Mouse (Mus musculus): Measurements from ENCODE around the gene Tinf2. TPM values are rescaled to one million over a fixed set of nuclear protein-coding genes. Genes with fewer than 3 reads are reported as not detected.

Gene Tinf2
- polyA plus RNA-seq (2015; fragmentation: Nextera tagmentation; extraction: Ambion mirVana) = 25.6 TPM in 2 replicates

GRCm38 (mm10) chr14:55681160-55682117, at the start of gene Tinf2:
TSS of gene Tinf2 (minus strand) at chr14:55681820.
- ATAC-seq (replicated peaks) = peak; percentile 99
- WGBS = under 1% methylated on average over 66 of the region's 66 CpGs
- Histone ChIP-seq H3K27me3 (replicated peaks) (no peaks in the 10 kb centered on the region), H3K27ac (peak within 1 kb of the TSS; percentile 75), H3K4me3 (peak within 1 kb of the TSS; percentile 85), H3K4me2 (peak within 1 kb of the TSS; percentile 98), H3K9ac (peak within 1 kb of the TSS; percentile 66), H3K36me3 (replicated peaks) (peaks cover 9% of the 10 kb centered on the region; the same call in 1 of the 2 replicates), H3K9me3 (no peaks in the 10 kb centered on the region), H3K4me1 (peaks cover 15% of the 10 kb centered on the region)

- ATAC-seq (replicated peaks) = no peak
- Histone ChIP-seq H3K4me2 (no peak overlapping the region), H3K4me3 (no peak overlapping the region), H3K27ac (0 out of 2 replicates have a peak overlapping the region, but pooled peaks have one; percentile 28), H3K36me3 (replicated peaks) (no peaks in the 10 kb centered on the region), H3K9ac (no peak overlapping the region), H3K27me3 (replicated peaks) (no peaks in the 10 kb centered on the region), H3K4me1 (no peaks in the 10 kb centered on the region), H3K9me3 (no peaks in the 10 kb centered on the region)
- 77% methylated on average over 7 of the region's 7 CpGs for WGBS
Observed at GRCm38 (mm10) chr14:55730531-55731032, 49.0 kb upstream of the Tinf2 start.

- Histone ChIP-seq H3K4me1 (no peaks in the 10 kb centered on the region), H3K27ac (0 out of 2 replicates have a peak overlapping the region, but pooled peaks have one; percentile 28), H3K9me3 (no peaks in the 10 kb centered on the region), H3K9ac (no peak overlapping the region), H3K4me3 (no peak overlapping the region), H3K4me2 (no peak overlapping the region), H3K36me3 (replicated peaks) (no peaks in the 10 kb centered on the region), H3K27me3 (replicated peaks) (no peaks in the 10 kb centered on the region)
- no peak for ATAC-seq (replicated peaks)
- 74% methylated on average over 7 of the region's 7 CpGs for WGBS
Observed at GRCm38 (mm10) chr14:55730116-55730515, 48.5 kb upstream of the Tinf2 start.

- Histone ChIP-seq H3K36me3 (replicated peaks) (no peaks in the 10 kb centered on the region), H3K4me1 (no peaks in the 10 kb centered on the region), H3K4me3 (no peak overlapping the region), H3K9ac (no peak overlapping the region), H3K4me2 (no peak overlapping the region), H3K27me3 (replicated peaks) (no peaks in the 10 kb centered on the region), H3K9me3 (no peaks in the 10 kb centered on the region), H3K27ac (no peak overlapping the region)
- 74% methylated on average over 8 of the region's 8 CpGs for WGBS
- no peak for ATAC-seq (replicated peaks)
Observed at GRCm38 (mm10) chr14:55727889-55728685, 46.5 kb upstream of the Tinf2 start.

DNA sequence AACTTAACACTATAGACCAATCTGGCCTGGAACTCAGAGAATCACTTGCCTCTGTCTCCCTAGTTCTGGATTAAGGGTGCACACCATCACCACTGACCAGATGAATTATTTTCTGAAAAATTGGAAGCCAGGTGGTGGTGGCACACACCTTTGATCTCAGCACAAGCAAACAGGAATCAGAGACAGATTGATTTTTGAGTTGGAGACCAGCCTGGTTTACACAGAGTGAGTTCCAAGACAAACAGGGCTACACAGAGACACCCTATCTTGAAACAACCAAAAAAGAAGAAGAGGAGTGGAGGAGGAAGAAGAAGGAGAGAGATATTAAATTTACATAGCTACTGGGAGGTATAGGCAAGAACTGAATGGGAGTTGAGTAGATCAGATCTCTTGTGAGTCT, 44.6 kb upstream of the Tinf2 start:
- Histone ChIP-seq H3K27ac (no peak overlapping the region), H3K9ac (no peak overlapping the region), H3K4me2 (no peak overlapping the region), H3K36me3 (replicated peaks) (no peaks in the 10 kb centered on the region), H3K27me3 (replicated peaks) (no peaks in the 10 kb centered on the region), H3K9me3 (no peaks in the 10 kb centered on the region), H3K4me1 (peaks cover 6% of the 10 kb centered on the region), H3K4me3 (no peak overlapping the region)
- ATAC-seq (replicated peaks) = no peak

DNA sequence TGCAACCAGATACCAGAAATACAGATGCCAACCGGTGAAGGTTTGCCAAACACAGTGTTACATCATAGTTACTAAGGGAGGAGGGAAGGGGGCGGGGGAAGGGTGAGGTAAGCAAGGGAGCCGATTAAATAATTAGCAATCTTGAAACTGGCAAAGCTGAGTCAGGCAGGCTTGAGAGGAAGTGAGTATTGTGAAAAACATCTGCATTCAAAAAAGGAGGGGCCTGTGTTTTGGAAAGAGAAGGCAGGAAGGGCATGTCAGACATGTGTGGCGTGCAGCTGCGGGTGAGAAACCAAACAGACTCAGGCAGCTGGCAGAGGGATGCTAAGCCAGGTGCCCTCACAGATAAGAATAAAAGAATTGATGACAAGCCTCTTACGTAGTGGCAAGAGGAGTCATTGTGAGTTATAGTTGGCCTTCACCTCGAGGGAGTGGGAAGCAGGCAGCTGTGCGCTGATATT, 42.8 kb upstream of the Tinf2 start:
- no peaks in the 10 kb centered on the region for H3K36me3 ChIP-seq (replicated peaks)
- H3K9me3 ChIP-seq = no peaks in the 10 kb centered on the region
- ATAC-seq (replicated peaks) = no peak
- H3K9ac ChIP-seq = no peak overlapping the region
- no peaks in the 10 kb centered on the region for H3K27me3 ChIP-seq (replicated peaks)
- no peak overlapping the region for H3K4me3 ChIP-seq
- H3K4me1 ChIP-seq = peaks cover 13% of the 10 kb centered on the region
- no peak overlapping the region for H3K4me2 ChIP-seq
- 74% methylated on average over 8 of the region's 8 CpGs for WGBS
- H3K27ac ChIP-seq = no peak overlapping the region

- Histone ChIP-seq H3K9me3 (no peaks in the 10 kb centered on the region), H3K4me3 (no peak overlapping the region)
- no peak for ATAC-seq (replicated peaks)
Observed at GRCm38 (mm10) chr14:55723433-55723832, 41.8 kb upstream of the Tinf2 start.

GRCm38 (mm10) chr14:55722438-55722945, 40.9 kb upstream of the Tinf2 start:
- Histone ChIP-seq H3K36me3 (replicated peaks) (no peaks in the 10 kb centered on the region; the same call in 1 of the 2 replicates), H3K27me3 (replicated peaks) (no peaks in the 10 kb centered on the region), H3K27ac (0 out of 2 replicates have a peak overlapping the region, but pooled peaks have one; percentile 89), H3K4me3 (peak overlapping the region; percentile 82), H3K9me3 (no peaks in the 10 kb centered on the region), H3K4me1 (peaks cover 13% of the 10 kb centered on the region), H3K9ac (peak overlapping the region; percentile 81), H3K4me2 (peak overlapping the region; percentile 52)
- WGBS = 51% methylated on average over 8 of the region's 8 CpGs
- ATAC-seq (replicated peaks) = peak; percentile 10

More at GRCm38 (mm10) chr14:55723433-55723832, 41.8 kb upstream of the Tinf2 start:
- Histone ChIP-seq H3K4me2 (no peak overlapping the region), H3K36me3 (replicated peaks) (no peaks in the 10 kb centered on the region), H3K27ac (no peak overlapping the region), H3K9ac (no peak overlapping the region), H3K27me3 (replicated peaks) (no peaks in the 10 kb centered on the region), H3K4me1 (peaks cover 13% of the 10 kb centered on the region)
- WGBS = 95% methylated on average over 7 of the region's 7 CpGs

- H3K4me1 ChIP-seq = peaks cover 13% of the 10 kb centered on the region
- H3K9ac ChIP-seq = peak within 1 kb of the TSS; percentile 81
- ATAC-seq (replicated peaks) = peak; percentile 98
- peak within 1 kb of the TSS; percentile 82 for H3K4me3 ChIP-seq
- peak within 1 kb of the TSS; percentile 52 for H3K4me2 ChIP-seq
- peak within 1 kb of the TSS; percentile 89 for H3K27ac ChIP-seq
- H3K27me3 ChIP-seq (replicated peaks) = no peaks in the 10 kb centered on the region
- H3K9me3 ChIP-seq = no peaks in the 10 kb centered on the region
- H3K36me3 ChIP-seq (replicated peaks) = no peaks in the 10 kb centered on the region; the same call in 1 of the 2 replicates
- under 1% methylated on average over 31 of the region's 50 CpGs for WGBS
Observed at GRCm38 (mm10) chr14:55721700-55722437, 40.2 kb upstream of the Tinf2 start, which contains the start of gene Rabggta. TSS of gene Rabggta (minus strand) at chr14:55722263.

DNA sequence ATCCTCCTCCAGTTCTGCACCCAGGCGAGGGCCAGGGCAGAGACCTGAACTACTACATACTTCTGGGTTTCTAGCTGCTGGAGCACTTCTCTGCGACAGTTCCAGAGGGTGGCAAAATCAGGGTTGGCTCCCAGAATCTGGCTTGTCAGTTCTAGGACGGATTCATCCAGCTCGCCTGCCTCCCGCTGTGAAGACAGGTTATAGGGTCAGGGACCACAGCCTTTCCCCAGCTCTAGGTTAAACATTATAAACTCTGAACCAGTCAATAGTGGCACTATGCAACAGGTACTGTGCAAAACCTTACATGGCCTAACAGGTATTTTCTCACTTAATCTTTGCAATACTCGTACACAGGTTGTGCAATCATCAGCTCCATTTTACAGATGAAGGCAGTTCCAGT, 39.5 kb upstream of the Tinf2 start:
- Histone ChIP-seq H3K4me3 (peak overlapping the region; percentile 82), H3K4me1 (peaks cover 13% of the 10 kb centered on the region), H3K9me3 (no peaks in the 10 kb centered on the region), H3K4me2 (peak overlapping the region; percentile 52), H3K36me3 (replicated peaks) (no peaks in the 10 kb centered on the region; the same call in 1 of the 2 replicates), H3K27ac (peak overlapping the region; percentile 89; the same call in 1 of the 2 replicates), H3K9ac (peak overlapping the region; percentile 81), H3K27me3 (replicated peaks) (no peaks in the 10 kb centered on the region)
- no peak for ATAC-seq (replicated peaks)
- 77% methylated on average over 6 of the region's 6 CpGs for WGBS

DNA sequence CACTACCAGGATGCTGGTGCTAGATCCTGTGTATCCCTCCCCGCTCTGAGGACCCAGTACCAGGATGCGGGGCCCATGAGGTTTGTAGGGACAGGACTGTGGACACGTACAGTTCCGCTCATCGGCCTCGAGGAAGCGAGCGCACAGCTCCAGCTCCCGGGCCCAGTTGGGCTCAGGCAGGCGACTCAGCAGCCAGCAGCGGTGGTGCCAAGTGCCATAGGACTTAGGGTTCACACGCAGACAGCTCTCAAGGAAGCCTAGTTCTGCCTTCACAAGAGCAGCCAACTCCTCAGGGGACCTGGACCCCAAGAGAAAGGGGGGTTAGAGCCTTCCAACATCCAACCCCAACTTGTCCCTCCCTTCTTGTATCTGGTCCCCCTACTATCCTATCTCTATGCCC, 39.0 kb upstream of the Tinf2 start:
- H3K9me3 ChIP-seq = no peaks in the 10 kb centered on the region
- WGBS = 93% methylated on average over 12 of the region's 12 CpGs
- H3K4me2 ChIP-seq = peak overlapping the region; percentile 52; the same call in 1 of the 2 replicates
- no peak for ATAC-seq (replicated peaks)
- 0 out of 2 replicates have a peak overlapping the region, but pooled peaks have one; percentile 14 for H3K9ac ChIP-seq
- no peak overlapping the region; the same call in 1 of the 2 replicates for H3K4me3 ChIP-seq
- H3K27me3 ChIP-seq (replicated peaks) = no peaks in the 10 kb centered on the region
- no peak overlapping the region for H3K27ac ChIP-seq
- no peaks in the 10 kb centered on the region; the same call in 1 of the 2 replicates for H3K36me3 ChIP-seq (replicated peaks)
- H3K4me1 ChIP-seq = peaks cover 13% of the 10 kb centered on the region

All from midbrain, embryonic 15.5 days (tissue).